Mouse (Mus musculus) thymus, adult 2 months (tissue): ENCODE measurements at regions not wholly inside any gene's neighbourhood (a gene's known extent, or its start where the extent isn't known, plus 50 kb on each side); places are given as distances from the start of the nearest gene placed in this dataset.
"Not testable (repeated sequence)": the region's sequence is repeated elsewhere in the genome, so short reads cannot be mapped to it uniquely, and the experiment has no call there.

Experiments
- DNase-seq: peaks from one replicate; pipeline ENCODE4 v3.0.0; 2021
- H3K27ac ChIP-seq: fragments of 200-500 bp; 2 replicates; pipeline ENCODE4 v1.5.1; 2012; ENCODE audit warnings: low read length, control low read depth; ENCODE audit not compliant: control insufficient read depth, insufficient read depth
- H3K27me3 ChIP-seq: fragments of 200-500 bp; 2 replicates; pipeline ENCODE4 v1.6.1; 2012; ENCODE audit warnings: mild to moderate bottlenecking, low read length, moderate library complexity, mixed read lengths; ENCODE audit not compliant: control insufficient read depth, insufficient read depth
- H3K36me3 ChIP-seq: fragments of 200-500 bp; 2 replicates; pipeline ENCODE4 v1.6.1; 2012; ENCODE audit warnings: mild to moderate bottlenecking, low read length, moderate library complexity; ENCODE audit not compliant: control insufficient read depth, insufficient read depth
- H3K4me1 ChIP-seq: fragments of 200-500 bp; replicated peaks from 2 replicates; pipeline ENCODE4 v1.6.1; 2012; ENCODE audit warnings: low read length; ENCODE audit not compliant: control insufficient read depth, insufficient read depth
- H3K4me3 ChIP-seq: fragments of 200-500 bp; 2 replicates; pipeline ENCODE4 v1.5.1; 2012; ENCODE audit warnings: mild to moderate bottlenecking, low read length, control low read depth, moderate library complexity; ENCODE audit not compliant: control insufficient read depth, insufficient read depth
- CTCF ChIP-seq: fragments of 200-500 bp; IDR thresholded peaks from 2 replicates; pipeline ENCODE4 v1.5.1; 2012; ENCODE audit warnings: mild to moderate bottlenecking, control low read depth, low read length, moderate library complexity, borderline replicate concordance; ENCODE audit not compliant: control insufficient read depth, poor library complexity, insufficient read depth; ENCODE audit errors: extremely low read depth
- POLR2A ChIP-seq: fragments of 200-500 bp; IDR thresholded peaks from 2 replicates; pipeline ENCODE4 v1.6.1; 2012; ENCODE audit warnings: mild to moderate bottlenecking, low read length, control low read depth, moderate library complexity; ENCODE audit not compliant: control insufficient read depth, poor library complexity, insufficient read depth; ENCODE audit errors: extremely low read depth
- WGBS: fragments of 180-500 bp; shearing (Covaris S2); methylation state at CpG from one replicate; pipeline ENCODE4 v1.1.7; 2018; 5-methylcytosine and 5-hydroxymethylcytosine counted together

DNA sequence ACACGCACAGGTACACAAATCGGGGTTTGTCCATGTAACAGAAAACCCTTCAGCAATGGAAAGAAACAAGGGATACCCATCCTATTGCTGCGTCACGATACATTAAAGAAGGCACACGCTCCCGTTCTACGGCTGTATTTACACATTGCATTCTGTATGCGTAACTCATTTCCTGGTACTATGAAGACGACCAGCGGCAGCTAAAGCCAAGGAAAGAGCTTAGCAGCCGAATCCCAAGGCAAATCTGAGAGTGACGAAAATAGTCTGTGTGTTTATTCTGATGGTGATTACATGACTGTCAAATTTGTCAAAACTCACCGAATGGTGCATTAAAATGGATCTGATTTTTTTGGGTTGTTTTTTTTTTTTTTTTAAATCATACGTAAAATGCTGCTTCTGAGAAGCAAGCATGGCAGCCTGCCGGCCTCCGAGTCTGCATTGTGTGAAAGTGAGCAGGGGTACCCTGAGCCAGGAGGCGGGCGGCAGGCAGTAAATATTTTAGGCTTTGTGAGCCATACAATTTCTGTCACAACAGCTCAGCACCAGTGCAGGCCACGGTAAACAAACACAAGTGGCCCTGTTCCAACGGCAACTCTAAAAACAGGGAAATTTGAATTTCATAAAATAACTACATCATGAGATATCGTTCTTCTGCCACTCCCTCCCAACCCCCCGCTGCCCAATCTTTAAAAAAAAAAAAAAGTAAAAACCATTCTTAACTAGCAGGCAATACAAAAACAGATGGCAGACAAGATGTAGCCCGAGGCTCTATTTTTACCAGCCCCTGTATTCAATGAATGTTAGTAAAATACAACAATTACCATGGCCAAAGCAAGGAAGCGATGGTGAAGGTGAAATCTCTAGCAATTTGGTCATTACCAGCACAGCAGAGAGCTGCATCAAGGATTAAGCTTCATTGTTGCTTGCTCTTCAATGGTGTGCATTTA, 164.2 kb upstream of the Kit start:
- Histone ChIP-seq H3K36me3 (no peaks in the 10 kb centered on the region), H3K27me3 (no peaks in the 10 kb centered on the region), H3K4me1 (no peaks in the 10 kb centered on the region), H3K4me3 (no peak overlapping the region), H3K27ac (no peak overlapping the region)
- DNase-seq, result no peak
- WGBS, result 93% methylated on average over 24 of the region's 24 CpGs
- no peak for TF ChIP-seq CTCF

DNA sequence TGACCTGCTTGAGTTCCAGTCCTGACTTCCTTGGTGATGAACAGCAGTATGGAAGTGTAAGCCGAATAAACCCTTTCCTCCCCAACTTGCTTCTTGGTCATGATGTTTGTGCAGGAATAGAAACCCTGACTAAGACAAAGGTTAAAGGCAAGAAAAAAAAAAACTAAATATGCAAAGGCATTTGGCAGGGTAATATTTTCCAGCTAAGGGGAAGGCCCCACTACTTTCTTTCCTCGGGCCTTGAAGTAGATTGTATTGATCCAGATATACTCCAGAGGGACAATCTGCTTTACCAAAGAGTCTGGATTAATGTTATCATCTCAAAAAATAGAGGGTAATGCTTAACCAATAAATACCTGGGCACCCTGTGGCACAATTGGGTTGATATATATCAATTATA, 155.4 kb upstream of the Kit start:
- H3K4me1 ChIP-seq, DNase-seq, H3K4me3 ChIP-seq, H3K27ac ChIP-seq, H3K27me3 ChIP-seq, H3K36me3 ChIP-seq: not testable (repeated sequence)
- WGBS, result 88% methylated on average over 2 of the region's 2 CpGs

DNA sequence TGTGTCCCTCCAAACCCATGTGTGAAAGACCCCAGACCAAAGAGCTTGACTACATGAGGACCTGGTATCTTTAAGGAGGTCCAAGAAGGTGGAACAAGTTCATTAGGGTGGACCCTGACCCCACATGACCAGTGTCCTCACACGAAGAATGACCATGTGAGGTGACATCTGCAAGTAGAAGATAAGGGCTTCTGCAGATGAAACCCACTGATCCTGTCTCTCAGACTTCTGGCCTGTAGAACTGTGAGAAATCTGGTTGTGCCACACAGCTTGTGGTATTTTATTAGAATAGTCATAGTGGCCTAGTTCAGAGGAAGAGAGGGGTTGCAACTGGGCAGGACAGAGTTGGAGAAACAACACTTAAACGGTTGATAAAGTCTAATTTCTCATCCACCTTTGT, 141.8 kb upstream of the Kit start:
- no peak overlapping the region for H3K27ac ChIP-seq
- H3K27me3 ChIP-seq, result no peaks in the 10 kb centered on the region
- H3K4me1 ChIP-seq, result no peaks in the 10 kb centered on the region
- no peaks in the 10 kb centered on the region for H3K36me3 ChIP-seq
- no peak for DNase-seq
- no peak for TF ChIP-seq POLR2A
- no peak for TF ChIP-seq CTCF
- H3K4me3 ChIP-seq, result no peak overlapping the region
- 90% methylated on average over 2 of the region's 2 CpGs for WGBS

DNA sequence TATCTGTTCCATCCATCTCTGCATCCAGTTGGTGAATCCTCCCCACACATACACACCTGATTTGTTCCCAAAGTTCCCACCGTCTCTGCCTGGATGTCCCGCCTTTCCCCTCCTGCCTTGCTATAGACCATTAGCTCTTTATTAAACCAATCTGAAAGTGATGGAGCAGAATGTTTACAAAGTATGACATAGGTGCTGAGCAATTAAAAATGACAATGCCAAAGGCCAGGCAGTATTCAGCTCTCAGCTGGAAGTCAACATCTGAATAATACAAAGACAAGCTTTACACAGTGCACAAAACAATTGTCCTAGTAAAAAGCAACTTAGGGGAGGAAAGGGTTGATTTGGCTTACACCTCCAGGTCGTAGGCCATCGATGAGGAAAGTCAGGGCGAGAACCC, 136.8 kb upstream of the Kit start:
- Histone ChIP-seq H3K4me3 (no peak overlapping the region), H3K36me3 (no peaks in the 10 kb centered on the region), H3K27me3 (no peaks in the 10 kb centered on the region), H3K4me1 (no peaks in the 10 kb centered on the region), H3K27ac (no peak overlapping the region)
- no peak for TF ChIP-seq CTCF
- TF ChIP-seq POLR2A, result no peak
- DNase-seq, result no peak
- WGBS, result 92% methylated on average over 5 of the region's 5 CpGs

DNA sequence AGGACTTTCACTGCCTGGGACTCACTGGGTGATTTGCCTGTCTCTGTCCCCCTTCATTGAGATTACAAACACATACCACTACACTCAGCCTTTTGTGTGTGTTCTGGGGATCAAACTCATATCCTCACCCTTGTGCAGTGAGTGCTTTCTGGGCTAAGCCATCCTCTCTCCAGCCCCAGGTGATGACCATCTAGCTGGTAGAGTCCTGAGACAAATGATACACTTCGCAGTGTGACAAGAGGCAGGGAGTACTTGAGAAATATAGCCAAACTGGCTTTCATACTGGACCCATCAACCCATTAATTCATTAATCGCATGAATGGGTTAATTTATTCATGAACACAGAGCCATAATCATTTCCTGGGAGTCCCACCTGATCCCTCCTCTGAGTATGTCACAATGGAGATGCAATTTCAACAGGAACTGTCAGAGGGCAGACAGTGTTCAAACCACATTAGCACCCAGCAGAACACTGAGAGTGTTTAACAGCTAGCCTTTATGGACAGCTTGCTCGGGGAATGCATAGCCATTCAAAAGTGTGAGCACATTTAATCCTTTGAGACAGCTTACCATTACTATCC, 130.6 kb upstream of the Kit start:
- no peak for DNase-seq
- no peak overlapping the region for H3K27ac ChIP-seq
- TF ChIP-seq POLR2A, result no peak
- no peak for TF ChIP-seq CTCF
- H3K4me1 ChIP-seq, result no peaks in the 10 kb centered on the region
- WGBS, result 94% methylated on average over 3 of the region's 3 CpGs
- H3K4me3 ChIP-seq, result no peak overlapping the region
- H3K27me3 ChIP-seq, result no peaks in the 10 kb centered on the region
- H3K36me3 ChIP-seq, result no peaks in the 10 kb centered on the region

DNA sequence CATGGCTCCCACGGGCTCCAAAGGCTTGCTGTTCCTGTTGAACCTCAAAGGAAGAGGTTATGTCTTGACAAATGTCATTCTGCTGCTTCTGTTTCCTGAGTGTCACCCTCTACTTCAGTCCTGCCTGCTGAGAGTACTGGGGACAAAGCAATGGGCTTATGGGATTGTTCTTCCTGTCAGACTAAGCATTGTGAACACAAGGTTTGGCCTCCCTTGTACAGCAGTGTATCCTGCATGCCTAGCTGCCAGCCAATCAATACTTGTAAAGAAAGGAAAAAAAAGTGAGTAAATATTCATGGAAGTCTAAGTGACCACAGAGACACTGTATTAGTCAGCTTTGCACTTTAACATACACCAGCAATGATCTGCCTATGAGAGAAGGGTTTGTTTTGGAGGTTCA, 128.3 kb upstream of the Kit start:
- 4% methylated on average over 1 of the region's 1 CpGs for WGBS
- Histone ChIP-seq H3K4me1 (no peaks in the 10 kb centered on the region), H3K27me3 (no peaks in the 10 kb centered on the region), H3K4me3 (no peak overlapping the region), H3K27ac (no peak overlapping the region), H3K36me3 (no peaks in the 10 kb centered on the region)
- DNase-seq, result no peak
- no peak for TF ChIP-seq POLR2A
- TF ChIP-seq CTCF, result no peak

DNA sequence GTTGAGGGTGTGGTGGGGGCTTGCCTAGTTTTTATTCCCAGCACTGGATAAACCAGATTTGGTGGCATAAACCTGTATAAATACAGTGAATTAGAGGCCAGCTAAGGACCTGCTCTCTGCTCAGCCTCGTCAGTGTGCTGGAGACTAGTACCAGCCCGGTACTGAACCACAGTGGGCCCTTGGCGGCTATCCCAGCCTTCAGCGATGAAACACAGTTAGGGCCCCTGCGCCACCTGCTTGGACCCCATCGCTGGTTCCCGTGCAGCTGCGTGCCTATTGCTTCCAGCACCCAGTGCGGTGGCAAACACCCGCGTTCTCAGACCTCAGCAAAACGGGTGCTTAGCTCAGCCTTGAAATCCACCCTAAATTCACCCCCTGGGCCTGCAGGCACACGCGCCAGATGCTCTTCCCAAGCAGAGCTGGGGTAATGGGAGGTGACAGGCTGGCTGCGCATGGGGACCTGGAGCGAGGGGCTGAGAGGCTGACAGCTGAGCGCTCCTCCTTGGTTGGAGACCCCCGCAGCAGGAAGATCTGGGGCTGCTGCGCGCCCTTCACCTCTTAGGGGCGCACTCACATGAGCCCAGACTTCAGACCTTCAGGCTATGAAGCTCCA, 124.7 kb upstream of the Kit start:
- WGBS, result 90% methylated on average over 21 of the region's 21 CpGs
- no peaks in the 10 kb centered on the region for H3K4me1 ChIP-seq
- no peak overlapping the region for H3K27ac ChIP-seq
- no peaks in the 10 kb centered on the region for H3K27me3 ChIP-seq
- no peak overlapping the region for H3K4me3 ChIP-seq
- DNase-seq, result no peak
- TF ChIP-seq POLR2A, result no peak
- no peak for TF ChIP-seq CTCF
- H3K36me3 ChIP-seq, result no peaks in the 10 kb centered on the region
